Mouse (Mus musculus): ENCODE results near the gene Tmem161a.

The Tmem161a gene

GRCm38 (mm10) chr8:70160015-70160414, 12.1 kb upstream of the Tmem161a start:
- peak; percentile 51 to 71 for DNase-seq (ENCODE audit: low spot score in 2 of 2)

- no peak for DNase-seq (ENCODE audit: low spot score in 2 of 2)
These were observed 8.8 kb upstream of the Tmem161a start for GRCm38 (mm10) chr8:70163316-70163715.

- DNase-seq (ENCODE audit: low spot score in 2 of 2) = peak; percentile 73 to 94
These were observed 5.5 kb upstream of the Tmem161a start for GRCm38 (mm10) chr8:70166504-70167110.

- no peak for DNase-seq (ENCODE audit: low spot score in 2 of 2)
These were observed 2.0 kb upstream of the Tmem161a start for GRCm38 (mm10) chr8:70170116-70170515.

- no peak for DNase-seq (ENCODE audit: low spot score in 2 of 2)
These were observed 1.4 kb upstream of the Tmem161a start for GRCm38 (mm10) chr8:70170748-70171147.

GRCm38 (mm10) chr8:70171240-70171639, 916 bp upstream of the Tmem161a start:
- no peak for DNase-seq (ENCODE audit: low spot score in 2 of 2)

GRCm38 (mm10) chr8:70173320-70173719, 1.2 kb downstream of the Tmem161a start:
- no peak for DNase-seq (ENCODE audit: low spot score in 2 of 2)

- DNase-seq (ENCODE audit: low spot score in 2 of 2) = no peak
These were observed 1.9 kb downstream of the Tmem161a start for GRCm38 (mm10) chr8:70174079-70174478.

- DNase-seq (ENCODE audit: low spot score in 2 of 2) = no peak
These were observed 6.1 kb downstream of the Tmem161a start for GRCm38 (mm10) chr8:70178231-70178630.

GRCm38 (mm10) chr8:70179082-70179481, 6.9 kb downstream of the Tmem161a start:
- DNase-seq (ENCODE audit: low spot score in 2 of 2) = no peak

GRCm38 (mm10) chr8:70181212-70181902, 9.2 kb downstream of the Tmem161a start:
- DNase-seq (ENCODE audit: low spot score in 2 of 2) = no peak

GRCm38 (mm10) chr8:70181903-70182252, 9.7 kb downstream of the Tmem161a start:
- no peak for DNase-seq (ENCODE audit: low spot score in 2 of 2)

GRCm38 (mm10) chr8:70183194-70183593, 11.0 kb downstream of the Tmem161a start:
- no peak for DNase-seq (ENCODE audit: low spot score in 2 of 2)

- no peak for DNase-seq (ENCODE audit: low spot score in 2 of 2)
These were observed 16.6 kb downstream of the Tmem161a start for GRCm38 (mm10) chr8:70188707-70189106.

GRCm38 (mm10) chr8:70193238-70193637, 21.1 kb downstream of the Tmem161a start:
- no peak for DNase-seq (ENCODE audit: low spot score in 2 of 2)

- no peak for DNase-seq (ENCODE audit: low spot score in 2 of 2)
These were observed 22.0 kb downstream of the Tmem161a start for GRCm38 (mm10) chr8:70194191-70194590.

GRCm38 (mm10) chr8:70195762-70196161, 23.6 kb downstream of the Tmem161a start:
- DNase-seq (ENCODE audit: low spot score in 2 of 2) = no peak

GRCm38 (mm10) chr8:70197603-70198002, 25.4 kb downstream of the Tmem161a start:
- DNase-seq (ENCODE audit: low spot score in 2 of 2) = no peak

GRCm38 (mm10) chr8:70200098-70200681, 28.0 kb downstream of the Tmem161a start:
- DNase-seq (ENCODE audit: low spot score in 2 of 2) = no peak

- peak in 1 of 2 experiments; percentile 56 for DNase-seq (ENCODE audit: low spot score in 2 of 2)
These were observed 29.3 kb downstream of the Tmem161a start for GRCm38 (mm10) chr8:70201417-70201816.

GRCm38 (mm10) chr8:70203072-70203471, 30.9 kb downstream of the Tmem161a start:
- DNase-seq (ENCODE audit: low spot score in 2 of 2) = no peak

GRCm38 (mm10) chr8:70204757-70205156, 32.6 kb downstream of the Tmem161a start:
- DNase-seq (ENCODE audit: low spot score in 2 of 2) = no peak

- no peak for DNase-seq (ENCODE audit: low spot score in 2 of 2)
These were observed 36.0 kb downstream of the Tmem161a start for GRCm38 (mm10) chr8:70208130-70208529.

All from spleen, postnatal 4 days (tissue).